In genomic region chr4:127224444-127225100, GRCm38 (mm10) we compare ENCODE assay signal across 14 mouse cellular contexts. TPM values are rescaled to one million over a fixed set of nuclear protein-coding genes. Genes with fewer than 3 reads are reported as not detected.
DNase-seq lines count a peak whose midpoint lies in the region; ATAC-seq and TF ChIP-seq lines count a peak whose summit lies in the region.
"Had no signal": no experiment of that assay in that cellular context is flagged by ENCODE, and none has a peak within 500 bp of the region (broad histone marks: within the 10 kb centered on the region; RNA-seq: fewer than 3 reads in every experiment).

No protein-coding gene starts in this region.

- DNase-seq in hindbrain, embryonic 11.5 days (ENCODE audit: low spot score): no peak
- no peak for DNase-seq in hindbrain, embryonic 14.5 days (ENCODE audit: low spot score)
- DNase-seq in ES-CJ7 (ENCODE audit: low read depth, low spot score): peak; percentile 81
- DNase-seq in forebrain, embryonic 11.5 days (ENCODE audit: low spot score): no peak
- DNase-seq in cerebellum, adult 11-12 months: no peak
- DNase-seq in kidney, adult 2 months: no peak
- DNase-seq: adrenal gland, postnatal 25 days; gastrocnemius, postnatal 25 days; kidney, postnatal 4 days; liver, embryonic 13.5 days; lung, postnatal 10 days; right cerebral cortex, postnatal 25 days had no signal

- peak overlapping the region; percentile 26; the same call in 1 of the 2 replicates for H3K4me2 ChIP-seq in hindbrain, embryonic 11.5 days (replicated peaks; ENCODE audit: low read depth, low read length)
- H3K4me2 ChIP-seq in hindbrain, embryonic 14.5 days (replicated peaks): no peak overlapping the region
- H3K4me2 ChIP-seq in forebrain, embryonic 11.5 days (ENCODE audit: low read depth, low read length, severe bottlenecking): peak overlapping the region; percentile 31; the same call in 1 of the 2 replicates
- H3K4me2 ChIP-seq in limb, embryonic 13.5 days (replicated peaks): peak overlapping the region; percentile 9; the same call in 1 of the 2 replicates
- H3K4me2 ChIP-seq: intestine, embryonic 15.5 days; liver, embryonic 13.5 days had no signal

- 12% methylated on average over 19 of the region's 19 CpGs for WGBS in hindbrain, embryonic 11.5 days
- WGBS in hindbrain, embryonic 14.5 days: 13% methylated on average over 19 of the region's 19 CpGs
- WGBS in forebrain, embryonic 11.5 days: 10% methylated on average over 19 of the region's 19 CpGs
- WGBS in limb, embryonic 13.5 days: 13% methylated on average over 19 of the region's 19 CpGs
- 15% methylated on average over 19 of the region's 19 CpGs for WGBS in kidney, adult 2 months

- no peaks in the 10 kb centered on the region; the same call in 1 of the 2 replicates for H3K4me1 ChIP-seq in hindbrain, embryonic 11.5 days (replicated peaks; ENCODE audit: control insufficient read depth, insufficient read depth, low read length)
- peaks cover 20% of the 10 kb centered on the region for H3K4me1 ChIP-seq in hindbrain, embryonic 14.5 days (replicated peaks; ENCODE audit: control insufficient read depth, insufficient read depth, low read length)
- H3K4me1 ChIP-seq in forebrain, embryonic 11.5 days (replicated peaks; ENCODE audit: control insufficient read depth, insufficient read depth, low read length): peaks cover 6% of the 10 kb centered on the region; the same call in 1 of the 2 replicates
- H3K4me1 ChIP-seq in limb, embryonic 13.5 days: no peaks in the 10 kb centered on the region
- H3K4me1 ChIP-seq in kidney, adult 2 months (ENCODE audit: control insufficient read depth, insufficient read depth, low read length): no peaks in the 10 kb centered on the region
- H3K4me1 ChIP-seq: intestine, embryonic 15.5 days; liver, embryonic 13.5 days had no signal

- no peaks in the 10 kb centered on the region for H3K36me3 ChIP-seq in hindbrain, embryonic 11.5 days (ENCODE audit: control insufficient read depth, insufficient read depth, low read length)
- H3K36me3 ChIP-seq in hindbrain, embryonic 14.5 days (replicated peaks; ENCODE audit: control insufficient read depth, insufficient read depth): peaks cover 5% of the 10 kb centered on the region; the same call in 1 of the 2 replicates
- no peaks in the 10 kb centered on the region for H3K36me3 ChIP-seq in forebrain, embryonic 11.5 days (ENCODE audit: control insufficient read depth, insufficient read depth, low read length)
- H3K36me3 ChIP-seq in limb, embryonic 13.5 days: no peaks in the 10 kb centered on the region
- H3K36me3 ChIP-seq in kidney, adult 2 months (ENCODE audit: control insufficient read depth, insufficient read depth, low read length): no peaks in the 10 kb centered on the region
- H3K36me3 ChIP-seq: intestine, embryonic 15.5 days; liver, embryonic 13.5 days had no signal

- H3K9me3 ChIP-seq in hindbrain, embryonic 11.5 days (ENCODE audit: control insufficient read depth, low read length): no peaks in the 10 kb centered on the region
- no peaks in the 10 kb centered on the region for H3K9me3 ChIP-seq in hindbrain, embryonic 14.5 days (ENCODE audit: control insufficient read depth, low read length)
- H3K9me3 ChIP-seq in forebrain, embryonic 11.5 days (ENCODE audit: control insufficient read depth, low read length): no peaks in the 10 kb centered on the region
- 0 out of 2 replicates have a peak, but pooled peaks cover 4% of the 10 kb centered on the region for H3K9me3 ChIP-seq in limb, embryonic 13.5 days
- H3K9me3 ChIP-seq: intestine, embryonic 15.5 days; liver, embryonic 13.5 days had no signal

- no peak for TF ChIP-seq POLR2A in kidney, adult 2 months (IDR thresholded peaks at IDR 0.05; ENCODE audit: low read depth, low read length)

- H3K4me3 ChIP-seq in hindbrain, embryonic 11.5 days (ENCODE audit: low read depth, low read length): no peak overlapping the region
- H3K4me3 ChIP-seq in hindbrain, embryonic 14.5 days (replicated peaks; ENCODE audit: low read length): no peak overlapping the region
- peak overlapping the region; percentile 2; the same call in 1 of the 2 replicates for H3K4me3 ChIP-seq in forebrain, embryonic 11.5 days (ENCODE audit: low read depth, low read length)
- H3K4me3 ChIP-seq in limb, embryonic 13.5 days: no peak overlapping the region
- H3K4me3 ChIP-seq in kidney, adult 2 months (ENCODE audit: insufficient read depth, low read depth, low read length): no peak overlapping the region
- H3K4me3 ChIP-seq: intestine, embryonic 15.5 days; liver, embryonic 13.5 days had no signal

- no peak for TF ChIP-seq CTCF in kidney, adult 2 months (conservative IDR thresholded peaks at IDR 0.05; ENCODE audit: insufficient read depth, insufficient read length, low read depth, low read length)

- H3K27me3 ChIP-seq in hindbrain, embryonic 11.5 days (ENCODE audit: control insufficient read depth, insufficient read depth, low read length): peaks cover 2% of the 10 kb centered on the region; the same call in 1 of the 2 replicates
- peaks cover 4% of the 10 kb centered on the region; the same call in 1 of the 2 replicates for H3K27me3 ChIP-seq in hindbrain, embryonic 14.5 days (ENCODE audit: control insufficient read depth, insufficient read depth, low read length)
- H3K27me3 ChIP-seq in forebrain, embryonic 11.5 days (ENCODE audit: control insufficient read depth, insufficient read depth, low read length): peaks cover 22% of the 10 kb centered on the region
- peaks cover 76% of the 10 kb centered on the region for H3K27me3 ChIP-seq in limb, embryonic 13.5 days
- no peaks in the 10 kb centered on the region for H3K27me3 ChIP-seq in kidney, adult 2 months (replicated peaks; ENCODE audit: control insufficient read depth, insufficient read depth, low read length)

- H3K27ac ChIP-seq in hindbrain, embryonic 11.5 days (ENCODE audit: low read depth, low read length): no peak overlapping the region
- no peak overlapping the region for H3K27ac ChIP-seq in hindbrain, embryonic 14.5 days
- no peak overlapping the region for H3K27ac ChIP-seq in forebrain, embryonic 11.5 days (ENCODE audit: low read depth, low read length)
- no peak overlapping the region for H3K27ac ChIP-seq in limb, embryonic 13.5 days
- H3K27ac ChIP-seq in kidney, adult 2 months (ENCODE audit: insufficient read depth, low read depth, low read length): no peak overlapping the region
- H3K27ac ChIP-seq: intestine, embryonic 15.5 days; liver, embryonic 13.5 days had no signal

- ATAC-seq in hindbrain, embryonic 11.5 days (ENCODE audit: low FRiP score): no peak
- no peak for ATAC-seq in hindbrain, embryonic 14.5 days (ENCODE audit: low FRiP score)
- ATAC-seq in forebrain, embryonic 11.5 days (replicated peaks; ENCODE audit: low FRiP score): no peak
- ATAC-seq in limb, embryonic 13.5 days (ENCODE audit: low FRiP score, low read depth): no peak
- ATAC-seq: intestine, embryonic 15.5 days had no signal

- peak overlapping the region; percentile 21; the same call in 1 of the 2 replicates for H3K9ac ChIP-seq in hindbrain, embryonic 11.5 days (ENCODE audit: low read depth, low read length)
- H3K9ac ChIP-seq in hindbrain, embryonic 14.5 days: no peak overlapping the region
- 0 out of 2 replicates have a peak overlapping the region, but pooled peaks have one; percentile 12 for H3K9ac ChIP-seq in forebrain, embryonic 11.5 days (ENCODE audit: low read length)
- H3K9ac ChIP-seq in limb, embryonic 13.5 days: no peak overlapping the region
- H3K9ac ChIP-seq: intestine, embryonic 15.5 days; liver, embryonic 13.5 days had no signal

RNA-seq across cellular contexts. Expression of gene Smim12, which starts 19.0 kb away (rescaled TPM):
- 59.3 and 59.7 TPM in 2 replicates for polyA plus RNA-seq in hindbrain, embryonic 11.5 days (2014; fragmentation: Nextera tagmentation; extraction: Ambion mirVana)
- polyA plus RNA-seq in hindbrain, embryonic 14.5 days (2014; fragmentation: Nextera tagmentation; extraction: Ambion mirVana): 53.8 and 60.9 TPM in 2 replicates
- polyA plus RNA-seq in forebrain, embryonic 11.5 days (2014; fragmentation: Nextera tagmentation; extraction: Ambion mirVana): 53.3 and 54.5 TPM in 2 replicates
- 51.0 and 53.7 TPM in 2 replicates for polyA plus RNA-seq in limb, embryonic 13.5 days (2015; fragmentation: Nextera tagmentation; extraction: Ambion mirVana)
- polyA plus RNA-seq in kidney, adult 2 months (2012; rRNA removed): 48.8 and 49.9 TPM in 2 replicates

RNA-seq across cellular contexts. Expression of gene Dlgap3, which starts 55.6 kb away (rescaled TPM):
- 6.7 and 7.1 TPM in 2 replicates for polyA plus RNA-seq in hindbrain, embryonic 11.5 days (2014; fragmentation: Nextera tagmentation; extraction: Ambion mirVana)
- polyA plus RNA-seq in hindbrain, embryonic 14.5 days (2014; fragmentation: Nextera tagmentation; extraction: Ambion mirVana): 30.8 and 35.1 TPM in 2 replicates
- 3.1 and 4.2 TPM in 2 replicates for polyA plus RNA-seq in forebrain, embryonic 11.5 days (2014; fragmentation: Nextera tagmentation; extraction: Ambion mirVana)
- polyA plus RNA-seq in limb, embryonic 13.5 days (2015; fragmentation: Nextera tagmentation; extraction: Ambion mirVana): 0.53 and 0.55 TPM in 2 replicates
- 0.19 and 0.27 TPM in 2 replicates for polyA plus RNA-seq in kidney, adult 2 months (2012; rRNA removed)

Comparison
In these comparisons a context has a peak if more than half of its experiments do, and no peak if none do; other contexts are left out.
1. H3K9ac ChIP-seq: peak in hindbrain, embryonic 11.5 days (single experiment) and forebrain, embryonic 11.5 days (single experiment); none in hindbrain, embryonic 14.5 days (single experiment) and limb, embryonic 13.5 days (single experiment).